Mouse (Mus musculus) thymus, adult 2 months (tissue): ENCODE results near the gene Ccdc134.

Source experiments
- CTCF ChIP-seq: fragments of 200-500 bp; IDR thresholded peaks from 2 replicates; pipeline ENCODE4 v1.5.1; 2012; ENCODE audit warnings: mild to moderate bottlenecking, control low read depth, low read length, moderate library complexity, borderline replicate concordance; ENCODE audit not compliant: control insufficient read depth, poor library complexity, insufficient read depth; ENCODE audit errors: extremely low read depth
- POLR2A ChIP-seq: fragments of 200-500 bp; IDR thresholded peaks from 2 replicates; pipeline ENCODE4 v1.6.1; 2012; ENCODE audit warnings: mild to moderate bottlenecking, low read length, control low read depth, moderate library complexity; ENCODE audit not compliant: control insufficient read depth, poor library complexity, insufficient read depth; ENCODE audit errors: extremely low read depth

DNA sequence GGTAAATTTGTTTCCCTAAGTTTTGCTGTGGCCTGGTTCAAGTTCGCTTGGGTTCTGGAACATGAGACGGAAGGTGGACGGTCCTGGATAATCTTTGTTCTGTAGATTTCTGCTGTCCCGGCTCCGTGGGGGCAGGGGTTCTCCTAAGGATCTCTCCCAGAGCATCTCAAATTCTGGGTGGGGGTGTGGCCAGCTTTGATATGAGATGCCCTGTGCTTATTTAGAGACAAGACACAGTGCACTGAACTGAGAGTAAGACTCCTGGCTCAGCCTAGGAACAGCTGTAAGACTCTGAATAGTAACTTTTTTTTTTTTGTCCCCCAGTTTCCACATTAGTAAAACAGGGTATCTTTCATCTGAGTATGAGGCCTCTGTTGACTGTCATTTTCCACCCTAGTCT lies 676 bp downstream of the Ccdc134 start:
- TF ChIP-seq POLR2A (no peak), CTCF (no peak)
